Mouse (Mus musculus): ENCODE data around the gene Sbk3. TPM values are rescaled to one million over a fixed set of nuclear protein-coding genes. Genes with fewer than 3 reads are reported as not detected.

Gene Sbk3
- total RNA-seq, 1 experiment = not detected

- H3K9me3 ChIP-seq (ENCODE audit: control insufficient read depth, insufficient read depth, low read depth, low read length) = no peaks in the 10 kb centered on the region
Measured at GRCm38 (mm10) chr7:5017931-5018330, 47.0 kb upstream of the Sbk3 start.

GRCm38 (mm10) chr7:5017352-5017751 is 46.4 kb upstream of the Sbk3 start:
- TF ChIP-seq MAFK (IDR thresholded peaks at IDR 0.05; ENCODE audit: insufficient read depth, low read depth, low read length) = no peak
- no peak for TF ChIP-seq HCFC1 (IDR thresholded peaks at IDR 0.05; ENCODE audit: borderline replicate concordance, insufficient read depth, low read length)
- TF ChIP-seq ZC3H11A (IDR thresholded peaks at IDR 0.05; ENCODE audit: borderline replicate concordance, low read depth, low read length) = no peak
- TF ChIP-seq ZNF384 (IDR thresholded peaks at IDR 0.05; ENCODE audit: low read depth, low read length) = no peak
- TF ChIP-seq CHD2 (IDR thresholded peaks at IDR 0.05; ENCODE audit: low read depth, low read length) = no peak
- DNase-seq (ENCODE audit: low read depth, low spot score) = no peak
- in situ Hi-C loops (cut with MboI; ENCODE audit: low sequenced_read_pairs in 2 of 2, unreplicated experiment in 2 of 2) = no loop called here
- peaks cover 8% of the 10 kb centered on the region for H3K36me3 ChIP-seq (ENCODE audit: control insufficient read depth, insufficient read depth, low read length, poor library complexity, severe bottlenecking)
- no peaks in the 10 kb centered on the region for H3K9me3 ChIP-seq (ENCODE audit: control insufficient read depth, insufficient read depth, low read depth, low read length)
- peaks cover 7 to 17% of the 10 kb centered on the region in 2 experiments; a peak in 3 of 4 replicates for H3K4me1 ChIP-seq (ENCODE audit: control insufficient read depth in 2 of 2, insufficient read depth in 2 of 2, low read length in 2 of 2, poor library complexity in 1 of 2)
- H3K27ac ChIP-seq (ENCODE audit: insufficient read depth, low read depth, low read length, poor library complexity, severe bottlenecking) = no peak overlapping the region
- peak overlapping the region; percentile 23 to 38; a peak in 3 of 4 replicates for H3K4me3 ChIP-seq (ENCODE audit: insufficient read depth in 1 of 2, low read depth in 1 of 2, low read length in 2 of 2, poor library complexity in 1 of 2, severe bottlenecking in 1 of 2)
- H3K9ac ChIP-seq (ENCODE audit: insufficient read depth, low read depth, low read length, poor library complexity, severe bottlenecking) = peak overlapping the region; percentile 40; the same call in 1 of the 2 replicates

More at GRCm38 (mm10) chr7:5017931-5018330, 47.0 kb upstream of the Sbk3 start:
- H3K4me3 ChIP-seq (ENCODE audit: insufficient read depth in 1 of 2, low read depth in 1 of 2, low read length in 2 of 2, poor library complexity in 1 of 2, severe bottlenecking in 1 of 2) = peak overlapping the region; percentile 23 to 38; a peak in 3 of 4 replicates
- DNase-seq (ENCODE audit: low read depth, low spot score) = no peak
- H3K27ac ChIP-seq (ENCODE audit: insufficient read depth, low read depth, low read length, poor library complexity, severe bottlenecking) = no peak overlapping the region
- H3K9ac ChIP-seq (ENCODE audit: insufficient read depth, low read depth, low read length, poor library complexity, severe bottlenecking) = peak overlapping the region; percentile 40
- no peak for TF ChIP-seq ZC3H11A (IDR thresholded peaks at IDR 0.05; ENCODE audit: borderline replicate concordance, low read depth, low read length)
- no peak for TF ChIP-seq MAFK (IDR thresholded peaks at IDR 0.05; ENCODE audit: insufficient read depth, low read depth, low read length)
- no peak for TF ChIP-seq ZNF384 (IDR thresholded peaks at IDR 0.05; ENCODE audit: low read depth, low read length)
- no peak for TF ChIP-seq HCFC1 (IDR thresholded peaks at IDR 0.05; ENCODE audit: borderline replicate concordance, insufficient read depth, low read length)
- no peak for TF ChIP-seq CHD2 (IDR thresholded peaks at IDR 0.05; ENCODE audit: low read depth, low read length)
- H3K4me1 ChIP-seq (ENCODE audit: control insufficient read depth in 2 of 2, insufficient read depth in 2 of 2, low read length in 2 of 2, poor library complexity in 1 of 2) = peaks cover 7 to 15% of the 10 kb centered on the region in 2 experiments; a peak in 3 of 4 replicates
- H3K36me3 ChIP-seq (ENCODE audit: control insufficient read depth, insufficient read depth, low read length, poor library complexity, severe bottlenecking) = peaks cover 8% of the 10 kb centered on the region; the same call in 1 of the 2 replicates
- in situ Hi-C loops (cut with MboI; ENCODE audit: low sequenced_read_pairs in 2 of 2, unreplicated experiment in 2 of 2) = no loop called here

GRCm38 (mm10) chr7:5016920-5017319 is 46.0 kb upstream of the Sbk3 start:
- H3K9me3 ChIP-seq (ENCODE audit: control insufficient read depth, insufficient read depth, low read depth, low read length) = no peaks in the 10 kb centered on the region
- in situ Hi-C loops (cut with MboI; ENCODE audit: low sequenced_read_pairs in 2 of 2, unreplicated experiment in 2 of 2) = no loop called here
- no peak for TF ChIP-seq ZC3H11A (IDR thresholded peaks at IDR 0.05; ENCODE audit: borderline replicate concordance, low read depth, low read length)
- no peak for TF ChIP-seq MAFK (IDR thresholded peaks at IDR 0.05; ENCODE audit: insufficient read depth, low read depth, low read length)
- no peak for TF ChIP-seq HCFC1 (IDR thresholded peaks at IDR 0.05; ENCODE audit: borderline replicate concordance, insufficient read depth, low read length)
- no peak for TF ChIP-seq ZNF384 (IDR thresholded peaks at IDR 0.05; ENCODE audit: low read depth, low read length)
- DNase-seq (ENCODE audit: low read depth, low spot score) = no peak
- peaks cover 7 to 15% of the 10 kb centered on the region in 2 experiments; a peak in 3 of 4 replicates for H3K4me1 ChIP-seq (ENCODE audit: control insufficient read depth in 2 of 2, insufficient read depth in 2 of 2, low read length in 2 of 2, poor library complexity in 1 of 2)
- H3K9ac ChIP-seq (ENCODE audit: insufficient read depth, low read depth, low read length, poor library complexity, severe bottlenecking) = no peak overlapping the region
- H3K4me3 ChIP-seq (ENCODE audit: insufficient read depth in 1 of 2, low read depth in 1 of 2, low read length in 2 of 2, poor library complexity in 1 of 2, severe bottlenecking in 1 of 2) = no peak overlapping the region
- peaks cover 7% of the 10 kb centered on the region for H3K36me3 ChIP-seq (ENCODE audit: control insufficient read depth, insufficient read depth, low read length, poor library complexity, severe bottlenecking)
- no peak overlapping the region for H3K27ac ChIP-seq (ENCODE audit: insufficient read depth, low read depth, low read length, poor library complexity, severe bottlenecking)

- in situ Hi-C loops (cut with MboI; ENCODE audit: low sequenced_read_pairs in 2 of 2, unreplicated experiment in 2 of 2) = no loop called here
Measured at GRCm38 (mm10) chr7:5016057-5016456, 45.1 kb upstream of the Sbk3 start.

More at GRCm38 (mm10) chr7:5016057-5016456, 45.1 kb upstream of the Sbk3 start:
- no peak overlapping the region; the same call in 1 of the 2 replicates for H3K27ac ChIP-seq (ENCODE audit: insufficient read depth, low read depth, low read length, poor library complexity, severe bottlenecking)
- H3K36me3 ChIP-seq (ENCODE audit: control insufficient read depth, insufficient read depth, low read length, poor library complexity, severe bottlenecking) = peaks cover 15% of the 10 kb centered on the region
- DNase-seq (ENCODE audit: low read depth, low spot score) = no peak
- TF ChIP-seq HCFC1 (IDR thresholded peaks at IDR 0.05; ENCODE audit: borderline replicate concordance, insufficient read depth, low read length) (no peak), CHD2 (IDR thresholded peaks at IDR 0.05; ENCODE audit: low read depth, low read length) (no peak), ZC3H11A (IDR thresholded peaks at IDR 0.05; ENCODE audit: borderline replicate concordance, low read depth, low read length) (no peak), MAFK (IDR thresholded peaks at IDR 0.05; ENCODE audit: insufficient read depth, low read depth, low read length) (no peak), ZNF384 (IDR thresholded peaks at IDR 0.05; ENCODE audit: low read depth, low read length) (no peak)
- H3K9me3 ChIP-seq (ENCODE audit: control insufficient read depth, insufficient read depth, low read depth, low read length) = no peaks in the 10 kb centered on the region
- H3K9ac ChIP-seq (ENCODE audit: insufficient read depth, low read depth, low read length, poor library complexity, severe bottlenecking) = peak overlapping the region; percentile 63; the same call in 1 of the 2 replicates
- peaks cover 7 to 23% of the 10 kb centered on the region in 2 experiments; a peak in 3 of 4 replicates for H3K4me1 ChIP-seq (ENCODE audit: control insufficient read depth in 2 of 2, insufficient read depth in 2 of 2, low read length in 2 of 2, poor library complexity in 1 of 2)
- H3K4me3 ChIP-seq (ENCODE audit: insufficient read depth in 1 of 2, low read depth in 1 of 2, low read length in 2 of 2, poor library complexity in 1 of 2, severe bottlenecking in 1 of 2) = peak overlapping the region; percentile 71 to 95

Measured in ES-E14 (cell line).